Mouse (Mus musculus) layer of hippocampus, adult 9-10 months (tissue): Measurements from ENCODE around the gene S100pbp.

Experiments
- DNase-seq: peaks from one replicate; pipeline ENCODE4 v3.0.0; 2022; ENCODE audit warnings: low spot score

The S100pbp gene

GRCm38 (mm10) chr4:129147552-129148103 is 41.9 kb downstream of the S100pbp start:
- no peak for DNase-seq

GRCm38 (mm10) chr4:129146392-129146791 is 43.1 kb downstream of the S100pbp start:
- no peak for DNase-seq

DNA sequence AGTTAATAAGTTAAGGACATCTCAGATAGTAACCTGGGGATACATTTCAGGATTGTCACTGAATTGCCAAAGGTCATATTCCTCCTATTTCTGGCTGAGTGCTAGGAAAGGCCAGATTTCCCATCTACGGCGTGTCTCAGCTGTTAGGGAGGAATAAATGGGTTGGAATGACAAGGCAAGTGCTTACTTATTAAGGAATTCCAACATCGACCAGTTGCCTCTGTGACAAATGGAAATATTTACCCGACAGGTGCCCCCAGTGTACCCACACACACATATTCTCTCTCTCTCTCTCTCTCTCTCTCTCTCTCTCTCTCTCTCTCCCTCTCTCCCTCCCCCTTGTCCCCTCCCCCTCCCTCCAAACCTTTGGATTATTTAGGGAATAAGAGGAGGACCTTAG is 43.6 kb downstream of the S100pbp start:
- DNase-seq, result no peak

- no peak for DNase-seq
Observed at GRCm38 (mm10) chr4:129145411-129145810, 44.1 kb downstream of the S100pbp start.

DNA sequence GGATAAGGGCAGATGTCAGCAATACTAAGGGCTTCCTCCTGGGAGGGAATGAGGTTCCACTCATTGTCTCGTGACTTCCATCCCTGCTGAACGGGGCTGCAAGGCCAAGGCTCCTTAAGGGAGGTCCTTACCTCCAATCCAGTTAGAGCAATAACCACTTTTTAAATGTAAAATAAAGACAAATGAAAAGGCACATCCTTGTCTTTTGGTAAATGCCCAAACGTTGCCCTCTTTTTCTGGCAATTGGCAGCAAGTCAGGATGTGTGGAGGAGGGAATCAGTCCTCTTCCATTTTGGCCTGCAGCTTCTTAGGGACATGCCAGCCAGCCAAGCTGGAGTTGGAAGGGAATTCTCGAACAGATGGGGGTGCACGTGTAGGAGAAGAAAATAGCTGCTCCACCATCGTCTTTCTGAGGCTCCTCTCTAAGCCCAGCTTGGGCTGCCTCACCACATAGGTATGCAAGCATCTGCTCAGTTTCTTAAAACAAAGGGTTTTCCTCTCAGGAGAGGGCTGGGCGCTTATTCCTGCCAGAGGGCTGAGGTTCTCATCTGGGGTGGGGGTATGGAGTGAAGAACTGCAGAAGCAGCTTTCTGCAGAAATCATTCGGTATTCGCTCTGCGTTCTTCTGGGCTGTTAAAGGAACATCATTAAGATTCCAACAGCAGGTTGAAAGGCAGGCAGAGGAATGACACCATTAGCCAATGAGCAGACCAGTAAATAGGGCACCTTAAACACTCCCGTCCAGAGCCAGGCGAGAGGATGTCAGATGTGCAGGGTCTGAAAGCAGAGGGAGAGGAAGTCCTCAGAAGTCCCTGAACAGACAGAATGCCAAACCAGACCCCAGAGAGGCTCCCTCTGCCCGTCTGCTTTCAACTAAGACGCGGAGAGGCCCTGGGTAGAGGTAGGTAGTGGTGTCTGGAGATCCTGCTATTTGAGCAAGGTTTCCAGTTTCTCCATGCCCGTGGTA is 44.8 kb downstream of the S100pbp start:
- no peak for DNase-seq

GRCm38 (mm10) chr4:129143509-129143908 is 46.0 kb downstream of the S100pbp start:
- no peak for DNase-seq

- no peak for DNase-seq
Observed at GRCm38 (mm10) chr4:129142439-129143045, 47.0 kb downstream of the S100pbp start.

DNA sequence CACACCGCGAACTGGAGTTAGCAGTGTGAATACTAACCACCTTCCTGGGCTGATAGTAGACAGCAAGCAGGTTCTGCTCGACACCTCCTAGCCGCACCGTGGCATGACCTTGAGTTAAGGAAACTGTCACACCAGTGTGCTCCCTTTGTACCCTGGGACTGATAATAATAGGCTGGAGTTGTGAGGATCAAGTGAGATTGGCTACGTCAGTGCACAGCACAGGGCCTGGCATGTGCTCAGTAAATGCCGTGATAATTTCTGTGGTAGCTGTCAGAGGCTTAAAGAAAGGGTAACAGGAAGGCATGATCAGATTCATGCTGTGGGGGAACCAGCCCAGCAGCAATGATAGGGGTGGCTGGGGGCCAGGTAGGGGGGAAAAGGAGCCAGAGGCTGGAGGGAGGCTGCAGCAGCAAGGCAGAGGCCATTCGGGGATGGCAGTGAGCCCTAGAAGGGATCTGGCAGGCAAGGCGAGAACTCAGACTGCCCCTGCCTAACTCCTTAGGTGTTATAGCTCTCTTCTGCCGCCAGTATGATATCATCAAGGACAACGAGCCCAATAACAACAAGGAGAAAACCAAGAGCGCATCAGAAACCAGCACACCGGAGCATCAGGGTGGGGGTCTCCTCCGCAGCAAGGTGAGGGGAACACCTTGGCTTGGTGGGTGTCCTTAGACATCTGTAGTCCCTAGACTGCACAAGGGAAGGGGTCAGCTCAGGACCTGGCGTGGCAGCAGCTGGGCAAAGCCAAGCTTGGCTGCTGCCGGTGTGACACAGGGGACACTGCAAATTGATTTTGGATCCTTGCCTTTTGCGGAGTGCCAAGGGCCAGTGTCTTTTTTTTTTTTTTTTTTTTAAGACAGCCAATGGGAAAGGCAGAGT is 47.7 kb downstream of the S100pbp start:
- DNase-seq, result no peak

- no peak for DNase-seq
Observed at GRCm38 (mm10) chr4:129140808-129141207, 48.7 kb downstream of the S100pbp start.

DNA sequence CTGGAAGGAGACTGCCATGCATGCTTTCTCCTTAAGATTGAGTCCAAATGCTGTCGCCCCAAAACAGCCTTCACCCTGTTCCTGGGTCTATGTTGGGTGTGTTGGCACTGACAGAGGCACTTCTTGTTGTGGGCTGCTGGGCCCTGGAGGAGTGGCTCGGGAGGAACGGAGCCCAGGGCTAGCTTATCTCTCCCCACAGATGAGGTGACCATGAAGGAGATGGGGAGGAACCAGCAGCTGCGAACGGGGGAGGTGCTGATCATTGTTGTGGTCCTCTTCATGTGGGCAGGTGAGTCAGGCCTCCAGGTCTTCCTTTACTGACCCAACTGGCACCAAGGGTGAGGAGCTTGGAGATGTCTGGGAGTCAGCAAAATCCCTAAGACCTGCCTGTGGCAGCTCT is 49.9 kb downstream of the S100pbp start:
- no peak for DNase-seq

- DNase-seq, result no peak
Observed at GRCm38 (mm10) chr4:129137392-129138321, 51.9 kb downstream of the S100pbp start.

DNA sequence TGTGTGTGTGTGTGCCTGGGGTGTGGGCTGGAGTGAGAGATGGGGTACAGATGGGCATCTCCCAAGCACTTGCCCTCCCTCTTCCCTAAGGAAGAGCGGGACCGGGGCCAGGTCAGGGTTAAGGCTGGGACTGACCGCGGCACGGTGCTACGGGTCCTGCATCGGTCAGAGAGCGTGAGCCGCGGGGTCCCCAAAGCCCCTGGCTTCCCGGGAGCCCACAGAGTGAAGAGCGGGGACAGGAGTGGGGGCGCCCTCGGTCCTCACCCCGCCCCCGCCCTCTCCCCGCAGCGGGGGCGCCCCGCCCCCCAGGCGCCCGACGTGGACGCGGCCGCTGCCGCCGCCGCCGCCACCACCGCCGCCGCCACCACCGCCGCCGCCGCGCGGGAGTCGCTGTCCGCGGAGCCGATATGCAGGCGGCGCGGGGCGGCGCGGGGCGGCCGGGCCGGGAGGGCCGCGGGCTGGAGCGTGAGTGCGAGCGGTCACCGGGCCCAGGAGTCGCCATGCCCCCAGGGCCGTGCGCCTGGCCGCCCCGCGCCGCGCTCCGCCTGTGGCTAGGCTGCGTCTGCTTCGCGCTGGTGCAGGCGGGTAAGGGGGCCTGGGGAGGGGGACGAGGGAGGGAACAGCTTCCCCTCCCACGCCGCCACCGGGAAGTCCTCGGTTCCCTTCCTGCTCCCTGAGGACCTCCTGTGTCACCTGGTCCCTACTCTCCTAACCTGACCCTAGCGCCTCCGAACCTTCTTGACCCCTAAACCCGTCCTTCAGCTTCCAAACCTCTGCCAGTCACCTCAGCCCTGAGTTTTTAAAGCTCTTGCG is 52.7 kb downstream of the S100pbp start, which contains the start of gene Fndc5:
Fndc5 (plus strand) TSS at position 421 of the 813 bp plus-strand sequence.
- no peak for DNase-seq

GRCm38 (mm10) chr4:129136189-129136578 is 53.3 kb downstream of the S100pbp start:
- DNase-seq, result no peak

DNA sequence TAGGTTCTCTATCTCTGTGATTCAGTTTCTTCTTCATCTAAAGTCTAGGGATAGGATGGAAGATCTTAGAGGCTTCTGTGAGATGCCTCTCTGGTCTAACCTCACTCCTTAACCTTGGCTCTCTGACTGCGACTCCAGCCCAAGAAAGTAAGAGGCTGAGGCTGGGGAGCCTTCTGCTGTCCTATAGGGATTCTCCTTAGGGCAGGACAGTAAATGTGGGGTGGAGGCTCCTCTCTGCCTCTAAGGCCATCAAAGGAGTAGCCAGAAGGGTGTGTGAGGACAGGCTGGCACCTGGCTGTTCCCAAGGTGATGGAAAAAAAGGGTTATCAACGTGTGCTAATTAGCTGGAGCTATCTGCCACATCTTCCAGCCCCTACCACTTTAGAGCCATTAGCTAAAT is 53.9 kb downstream of the S100pbp start:
- DNase-seq, result no peak

GRCm38 (mm10) chr4:129134799-129135585 is 54.5 kb downstream of the S100pbp start:
- DNase-seq, result no peak

DNA sequence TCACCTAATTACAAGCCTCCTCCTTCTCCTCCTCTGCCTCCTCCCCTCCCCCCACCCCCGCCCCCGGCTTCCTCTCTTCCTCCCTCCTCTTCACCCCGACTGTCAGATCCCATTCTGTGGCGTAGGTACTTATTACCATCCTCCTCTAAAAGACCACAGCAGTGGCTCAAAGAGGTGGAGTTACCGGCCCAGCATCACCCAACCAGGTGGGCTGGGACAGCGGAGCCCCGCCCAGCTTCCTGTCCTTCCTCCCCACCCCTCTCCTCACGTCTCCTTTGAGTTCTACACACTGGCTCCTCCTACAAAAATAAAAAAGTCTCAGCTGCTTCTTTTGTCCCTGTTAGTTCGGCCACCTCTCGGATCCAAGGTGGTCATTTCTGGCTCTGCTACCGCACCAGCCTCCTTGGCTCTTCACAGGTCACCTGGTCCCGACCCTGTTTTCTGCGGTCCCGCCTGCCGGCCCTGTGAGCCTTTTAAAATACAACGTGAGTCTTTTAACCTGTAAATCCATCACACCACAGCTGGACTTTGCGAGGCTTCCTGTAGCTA is 58.7 kb downstream of the S100pbp start:
- DNase-seq, result no peak

DNA sequence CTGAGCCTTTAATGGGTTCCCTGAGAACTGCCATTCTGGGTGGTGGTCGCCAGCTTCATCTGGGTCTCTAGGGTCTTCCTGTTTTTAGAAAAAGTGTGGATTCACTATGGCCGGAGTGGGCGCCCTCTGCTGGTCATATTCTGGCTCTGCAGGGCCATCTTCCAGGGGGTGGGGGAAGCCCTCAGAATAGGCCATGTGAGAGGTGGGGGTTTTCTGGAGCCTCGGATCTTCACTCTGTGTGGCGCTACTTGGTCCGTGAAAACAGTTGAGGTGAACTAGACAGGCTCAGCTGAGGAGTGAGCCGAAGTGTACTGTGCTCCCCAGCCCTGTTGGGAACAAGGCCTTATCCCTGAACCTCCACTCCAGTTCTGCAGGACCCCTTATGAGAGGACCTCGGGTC is 59.4 kb downstream of the S100pbp start:
- DNase-seq, result no peak

GRCm38 (mm10) chr4:129129387-129129786 is 60.1 kb downstream of the S100pbp start:
- no peak for DNase-seq
